31 mouse cellular contexts compared by ENCODE assay signal in the genomic region with DNA sequence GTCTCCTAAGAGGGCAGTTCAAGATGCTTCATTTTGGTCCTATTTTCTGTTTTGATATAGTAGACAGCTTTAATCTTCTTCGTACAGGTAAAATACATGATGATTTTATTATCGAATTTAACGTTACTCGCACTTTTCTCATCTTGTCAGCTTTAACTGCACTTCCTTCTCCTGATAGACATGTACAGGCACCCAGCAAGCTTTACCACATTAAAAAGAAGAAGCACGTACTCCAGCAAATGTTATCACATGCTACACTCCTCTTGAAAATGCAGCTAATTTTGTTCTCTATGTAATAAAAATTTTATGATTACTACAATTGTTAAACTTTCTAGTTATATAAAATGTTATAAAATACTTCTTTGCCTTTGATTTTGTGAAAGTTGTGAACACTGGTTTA.
"Had no signal": no experiment of that assay in that cellular context is flagged by ENCODE, and none has a peak within 500 bp of the region (broad histone marks: within the 10 kb centered on the region; RNA-seq: fewer than 3 reads in every experiment).

No protein-coding gene starts in this region.

- H3K27ac ChIP-seq: limb, embryonic 10.5 days; limb, embryonic 12.5 days; limb, embryonic 13.5 days; limb, embryonic 15.5 days; liver, embryonic 12.5 days; liver, embryonic 13.5 days; liver, embryonic 14.5 days; liver, embryonic 15.5 days; lung, embryonic 15.5 days; macrophage; midbrain, embryonic 10.5 days; midbrain, embryonic 12.5 days; midbrain, embryonic 13.5 days; midbrain, embryonic 15.5 days; neural tube, embryonic 12.5 days had no signal

- H3K4me2 ChIP-seq: limb, embryonic 12.5 days; limb, embryonic 13.5 days; limb, embryonic 15.5 days; liver, embryonic 11.5 days; liver, embryonic 12.5 days; liver, embryonic 13.5 days; liver, embryonic 15.5 days; lung, embryonic 14.5 days; lung, embryonic 15.5 days; midbrain, embryonic 11.5 days; midbrain, embryonic 12.5 days; midbrain, embryonic 13.5 days; midbrain, embryonic 15.5 days; neural tube, embryonic 12.5 days had no signal

- H3K9me3 ChIP-seq: limb, embryonic 10.5 days; limb, embryonic 12.5 days; limb, embryonic 13.5 days; limb, embryonic 15.5 days; liver, embryonic 12.5 days; liver, embryonic 13.5 days; liver, embryonic 15.5 days; lung, embryonic 15.5 days; megakaryocyte, embryonic 14.5 days; midbrain, embryonic 10.5 days; midbrain, embryonic 12.5 days; midbrain, embryonic 13.5 days; midbrain, embryonic 15.5 days; neural tube, embryonic 12.5 days had no signal

- ATAC-seq: liver, embryonic 12.5 days; liver, postnatal 0 days; midbrain, embryonic 13.5 days; midbrain, embryonic 15.5 days; midbrain, embryonic 16.5 days had no signal

- H3K4me1 ChIP-seq: limb, embryonic 10.5 days; limb, embryonic 12.5 days; limb, embryonic 13.5 days; limb, embryonic 15.5 days; liver, embryonic 12.5 days; liver, embryonic 13.5 days; liver, embryonic 15.5 days; lung, embryonic 15.5 days; megakaryocyte, embryonic 14.5 days; midbrain, embryonic 10.5 days; midbrain, embryonic 12.5 days; midbrain, embryonic 13.5 days; midbrain, embryonic 15.5 days; neural tube, embryonic 12.5 days had no signal

- DNase-seq: left cerebral cortex, postnatal 4 days; liver; liver, embryonic 13.5 days; liver, postnatal 0 days; lung, adult 18-20 months; lung, adult 2 months; lung, embryonic 14.5 days; lung, postnatal 10 days; lung, postnatal 14 days; lung, postnatal 36 days; lung, postnatal 4 days; midbrain, embryonic 14.5 days had no signal

- H3K4me3 ChIP-seq: limb, embryonic 10.5 days; limb, embryonic 12.5 days; limb, embryonic 13.5 days; limb, embryonic 15.5 days; liver, embryonic 12.5 days; liver, embryonic 13.5 days; liver, embryonic 15.5 days; lung, embryonic 15.5 days; megakaryocyte, embryonic 14.5 days; midbrain, embryonic 10.5 days; midbrain, embryonic 12.5 days; midbrain, embryonic 13.5 days; midbrain, embryonic 15.5 days; myocyte; neural tube, embryonic 12.5 days had no signal

- H3K27me3 ChIP-seq: limb, embryonic 12.5 days; limb, embryonic 13.5 days; limb, embryonic 15.5 days; liver, embryonic 12.5 days; liver, embryonic 13.5 days; liver, embryonic 15.5 days; lung, embryonic 15.5 days; megakaryocyte, embryonic 14.5 days; midbrain, embryonic 12.5 days; midbrain, embryonic 13.5 days; midbrain, embryonic 15.5 days; neural tube, embryonic 12.5 days had no signal

- H3K9ac ChIP-seq: limb, embryonic 12.5 days; limb, embryonic 13.5 days; limb, embryonic 15.5 days; liver, embryonic 12.5 days; liver, embryonic 13.5 days; liver, embryonic 14.5 days; liver, embryonic 15.5 days; liver, postnatal 0 days; lung, embryonic 14.5 days; lung, embryonic 15.5 days; midbrain, embryonic 12.5 days; midbrain, embryonic 13.5 days; midbrain, embryonic 15.5 days; neural tube, embryonic 12.5 days had no signal

- H3K36me3 ChIP-seq: limb, embryonic 10.5 days; limb, embryonic 12.5 days; limb, embryonic 13.5 days; limb, embryonic 15.5 days; liver, embryonic 12.5 days; liver, embryonic 13.5 days; liver, embryonic 15.5 days; lung, embryonic 15.5 days; midbrain, embryonic 10.5 days; midbrain, embryonic 12.5 days; midbrain, embryonic 13.5 days; midbrain, embryonic 15.5 days; neural tube, embryonic 12.5 days had no signal
